Comparison of ENCODE assay signal across 24 mouse cellular contexts in genomic region chr7:16259110-16259590, GRCm38 (mm10). TPM values are rescaled to one million over a fixed set of nuclear protein-coding genes. Genes with fewer than 3 reads are reported as not detected.
A peak's percentile ranks its signal among the peaks of the same experiment; 100 is the strongest.
DNase-seq lines count a peak whose midpoint lies in the region; ATAC-seq and TF ChIP-seq lines count a peak whose summit lies in the region.
"Had no signal": no experiment of that assay in that cellular context is flagged by ENCODE, and none has a peak within 500 bp of the region (broad histone marks: within the 10 kb centered on the region; RNA-seq: fewer than 3 reads in every experiment).

C5ar1 (minus strand) TSS chr7:16259540.

- no peak within 1 kb of the TSS for H3K4me2 ChIP-seq in heart, embryonic 12.5 days
- H3K4me2 ChIP-seq in kidney, embryonic 14.5 days (replicated peaks; ENCODE audit: low read depth, low read length) = no peak within 1 kb of the TSS
- H3K4me2 ChIP-seq: forebrain, embryonic 15.5 days; limb, embryonic 15.5 days; midbrain, embryonic 12.5 days; neural tube, embryonic 13.5 days had no signal

- H3K4me1 ChIP-seq in heart, embryonic 12.5 days (replicated peaks) = no peaks in the 10 kb centered on the region
- no peaks in the 10 kb centered on the region for H3K4me1 ChIP-seq in small intestine, adult 2 months (ENCODE audit: control insufficient read depth, insufficient read depth, insufficient read length, low read length)
- no peaks in the 10 kb centered on the region for H3K4me1 ChIP-seq in kidney, embryonic 14.5 days (ENCODE audit: control insufficient read depth, insufficient read depth, low read length)
- H3K4me1 ChIP-seq: forebrain, embryonic 15.5 days; limb, embryonic 15.5 days; midbrain, embryonic 12.5 days; neural tube, embryonic 13.5 days had no signal

- no peaks in the 10 kb centered on the region for H3K27me3 ChIP-seq in heart, embryonic 12.5 days (replicated peaks)
- no peaks in the 10 kb centered on the region for H3K27me3 ChIP-seq in small intestine, adult 2 months (ENCODE audit: control insufficient read depth, insufficient read depth, low read length)
- H3K27me3 ChIP-seq in kidney, embryonic 14.5 days (ENCODE audit: control insufficient read depth, insufficient read depth, low read length) = no peaks in the 10 kb centered on the region
- H3K27me3 ChIP-seq: forebrain, embryonic 15.5 days; limb, embryonic 15.5 days; midbrain, embryonic 12.5 days; neural tube, embryonic 13.5 days; Patski had no signal

- peak; percentile 98 for DNase-seq in heart, adult 11 months
- DNase-seq in lung, postnatal 25 days (ENCODE audit: low spot score) = peak; percentile 29
- no peak for DNase-seq in lung, postnatal 10 days
- peak; percentile 53 for DNase-seq in lung, postnatal 36 days
- no peak for DNase-seq in kidney, postnatal 36 days
- DNase-seq: adrenal gland, adult 8-10 months; cerebellum, adult 11-12 months; cerebellum, postnatal 25 days; embryo, embryonic 11 days; heart, postnatal 10 days; kidney, adult 11 months; kidney, postnatal 10 days; thymus, postnatal 14 days had no signal

- WGBS in heart, embryonic 12.5 days = 73% methylated on average over 5 of the region's 5 CpGs
- 71% methylated on average over 5 of the region's 5 CpGs for WGBS in small intestine, adult 2 months
- 90% methylated on average over 5 of the region's 5 CpGs for WGBS in kidney, embryonic 14.5 days

- ATAC-seq in heart, embryonic 12.5 days (ENCODE audit: insufficient number of reproducible peaks, low FRiP score) = no peak
- no peak for ATAC-seq in kidney, embryonic 14.5 days (ENCODE audit: low FRiP score, low TSS enrichment)
- ATAC-seq: CD4-positive, CD25-positive, alpha-beta regulatory T cell, adult 4 months; forebrain, embryonic 15.5 days; Patski had no signal

- TF ChIP-seq CTCF in small intestine, adult 2 months (IDR thresholded peaks at IDR 0.05; ENCODE audit: extremely low read depth, insufficient read length, insufficient replicate concordance, low read depth, low read length) = no peak

- H3K9ac ChIP-seq in heart, embryonic 12.5 days = no peak within 1 kb of the TSS
- H3K9ac ChIP-seq in kidney, embryonic 14.5 days (ENCODE audit: low read depth, low read length) = no peak within 1 kb of the TSS
- H3K9ac ChIP-seq: forebrain, embryonic 15.5 days; limb, embryonic 15.5 days; midbrain, embryonic 12.5 days; neural tube, embryonic 13.5 days had no signal

- no peak for TF ChIP-seq POLR2A in small intestine, adult 2 months (IDR thresholded peaks at IDR 0.05; ENCODE audit: low read depth, low read length)

- no peak within 1 kb of the TSS for H3K4me3 ChIP-seq in heart, embryonic 12.5 days
- H3K4me3 ChIP-seq in small intestine, adult 2 months (ENCODE audit: low read depth, low read length) = peak within 1 kb of the TSS; percentile 2
- H3K4me3 ChIP-seq in kidney, embryonic 14.5 days (ENCODE audit: low read length) = no peak within 1 kb of the TSS
- H3K4me3 ChIP-seq: forebrain, embryonic 15.5 days; layer of hippocampus, adult 2 months; limb, embryonic 15.5 days; midbrain, embryonic 12.5 days; neural tube, embryonic 13.5 days had no signal

- H3K36me3 ChIP-seq in heart, embryonic 12.5 days = no peaks in the 10 kb centered on the region
- H3K36me3 ChIP-seq in small intestine, adult 2 months (ENCODE audit: control insufficient read depth, insufficient read depth, low read length) = no peaks in the 10 kb centered on the region
- H3K36me3 ChIP-seq in kidney, embryonic 14.5 days (ENCODE audit: control insufficient read depth, insufficient read depth, low read length) = no peaks in the 10 kb centered on the region
- H3K36me3 ChIP-seq: forebrain, embryonic 15.5 days; limb, embryonic 15.5 days; midbrain, embryonic 12.5 days; neural tube, embryonic 13.5 days had no signal

- H3K9me3 ChIP-seq in heart, embryonic 12.5 days (replicated peaks) = no peaks in the 10 kb centered on the region
- no peaks in the 10 kb centered on the region; the same call in 1 of the 2 replicates for H3K9me3 ChIP-seq in kidney, embryonic 14.5 days (ENCODE audit: control insufficient read depth, low read length)
- H3K9me3 ChIP-seq: forebrain, embryonic 15.5 days; limb, embryonic 15.5 days; midbrain, embryonic 12.5 days; neural tube, embryonic 13.5 days had no signal

- H3K27ac ChIP-seq in heart, embryonic 12.5 days (ENCODE audit: poor library complexity, severe bottlenecking) = no peak within 1 kb of the TSS
- H3K27ac ChIP-seq in small intestine, adult 2 months (ENCODE audit: insufficient read depth, low read depth, low read length) = peak within 1 kb of the TSS; percentile 2; the same call in 1 of the 2 replicates
- H3K27ac ChIP-seq in kidney, embryonic 14.5 days (ENCODE audit: low read depth, low read length) = no peak within 1 kb of the TSS
- H3K27ac ChIP-seq: forebrain, embryonic 15.5 days; layer of hippocampus, adult 2 months; limb, embryonic 15.5 days; midbrain, embryonic 12.5 days; neural tube, embryonic 13.5 days; stomach, postnatal 0 days had no signal

RNA-seq across cellular contexts. Expression of gene C5ar1, which starts in this region (rescaled TPM):
- 1.1 and 1.8 TPM in 2 replicates for polyA plus RNA-seq in heart, embryonic 12.5 days (2016; fragmentation: Nextera tagmentation; extraction: Ambion mirVana)
- 5.4 and 5.7 TPM in 2 replicates for polyA plus RNA-seq in small intestine, adult 2 months (2012; rRNA removed)
- 1.2 and 1.8 TPM in 2 replicates for polyA plus RNA-seq in kidney, embryonic 14.5 days (2014; fragmentation: Nextera tagmentation; extraction: Ambion mirVana)
- polyA plus RNA-seq: CD4-positive, CD25-positive, alpha-beta regulatory T cell, adult 4 months; Patski had no signal

Comparison
In these comparisons a context has a peak if more than half of its experiments do, and no peak if none do; other contexts are left out.
1. DNase-seq: peak in heart, adult 11 months (single experiment), lung, postnatal 25 days (single experiment) and lung, postnatal 36 days (single experiment); none in lung, postnatal 10 days (single experiment) and kidney, postnatal 36 days (0 of 2).